Mouse (Mus musculus) left cerebral cortex, adult 11 months (tissue): ENCODE measurements at regions not wholly inside any gene's neighbourhood (a gene's known extent, or its start where the extent isn't known, plus 50 kb on each side); places are given as distances from the start of the nearest gene placed in this dataset.

ENCODE experiments used
- DNase-seq: peaks from one replicate; pipeline ENCODE4 v3.0.0; 2022; ENCODE audit warnings: low spot score

GRCm38 (mm10) chr3:50761766-50762165 is 318.4 kb upstream of the Slc7a11 start:
- no peak for DNase-seq

- DNase-seq = no peak
Measured at GRCm38 (mm10) chr3:50758106-50758505, 314.7 kb upstream of the Slc7a11 start.

GRCm38 (mm10) chr3:50737173-50737572 is 293.8 kb upstream of the Slc7a11 start:
- no peak for DNase-seq

- no peak for DNase-seq
Measured at GRCm38 (mm10) chr3:50719035-50719434, 275.6 kb upstream of the Slc7a11 start.

GRCm38 (mm10) chr3:50713463-50713862 is 270.0 kb upstream of the Slc7a11 start:
- no peak for DNase-seq

GRCm38 (mm10) chr3:50709415-50709989 is 266.1 kb upstream of the Slc7a11 start:
- DNase-seq = no peak

- no peak for DNase-seq
Measured at GRCm38 (mm10) chr3:50706707-50707106, 263.3 kb upstream of the Slc7a11 start.

- DNase-seq = no peak
Measured at GRCm38 (mm10) chr3:50694904-50695680, 251.7 kb upstream of the Slc7a11 start.

GRCm38 (mm10) chr3:50694497-50694896 is 251.1 kb upstream of the Slc7a11 start:
- DNase-seq = peak; percentile 16

- no peak for DNase-seq
Measured at GRCm38 (mm10) chr3:50692306-50692705, 248.9 kb upstream of the Slc7a11 start.

GRCm38 (mm10) chr3:50690750-50691149 is 247.3 kb upstream of the Slc7a11 start:
- no peak for DNase-seq

- no peak for DNase-seq
Measured at GRCm38 (mm10) chr3:50689375-50689774, 246.0 kb upstream of the Slc7a11 start.

GRCm38 (mm10) chr3:50687755-50688154 is 244.3 kb upstream of the Slc7a11 start:
- no peak for DNase-seq

- no peak for DNase-seq
Measured at GRCm38 (mm10) chr3:50678611-50678988, 235.2 kb upstream of the Slc7a11 start.

GRCm38 (mm10) chr3:50677953-50678610 is 234.7 kb upstream of the Slc7a11 start:
- DNase-seq = no peak

- DNase-seq = no peak
Measured at GRCm38 (mm10) chr3:50675769-50676168, 232.4 kb upstream of the Slc7a11 start.

GRCm38 (mm10) chr3:50674860-50675566 is 231.6 kb upstream of the Slc7a11 start:
- no peak for DNase-seq

GRCm38 (mm10) chr3:50665316-50665715 is 221.9 kb upstream of the Slc7a11 start:
- DNase-seq = no peak

GRCm38 (mm10) chr3:50660966-50661365 is 217.6 kb upstream of the Slc7a11 start:
- no peak for DNase-seq

- no peak for DNase-seq
Measured at GRCm38 (mm10) chr3:50660566-50660965, 217.2 kb upstream of the Slc7a11 start.

- no peak for DNase-seq
Measured at GRCm38 (mm10) chr3:50657890-50658289, 214.5 kb upstream of the Slc7a11 start.

GRCm38 (mm10) chr3:50654441-50654840 is 211.0 kb upstream of the Slc7a11 start:
- no peak for DNase-seq

- peak; percentile 7 for DNase-seq
Measured at GRCm38 (mm10) chr3:50652265-50652664, 208.9 kb upstream of the Slc7a11 start.
